Mouse (Mus musculus) MN1 (cell line): Measurements from ENCODE around the gene Trappc2.

Experiments
- DNase-seq: peaks from one replicate; pipeline ENCODE4 v3.0.0-alpha.2; 2016; ENCODE audit warnings: low spot score

The Trappc2 gene

GRCm38 (mm10) chrX:166440036-166440615 lies at the start of gene Trappc2:
Gene Trappc2, plus strand, starts transcription at chrX:166440574.
- peak; percentile 47 for DNase-seq

GRCm38 (mm10) chrX:166393753-166394152 lies 46.6 kb upstream of the Trappc2 start:
- DNase-seq = no peak

- DNase-seq = no peak
These were observed 32.5 kb upstream of the Trappc2 start for GRCm38 (mm10) chrX:166407865-166408264.

- peak; percentile 20 for DNase-seq
These were observed 24.2 kb upstream of the Trappc2 start for GRCm38 (mm10) chrX:166416196-166416595.

GRCm38 (mm10) chrX:166434812-166435211 lies 5.6 kb upstream of the Trappc2 start:
- no peak for DNase-seq

- DNase-seq = peak; percentile 94
These were observed 266 bp downstream of the Trappc2 start, which contains the start of gene Ofd1 for GRCm38 (mm10) chrX:166440616-166441063. Gene Ofd1, minus strand, starts transcription at chrX:166440704.

- no peak for DNase-seq
These were observed 4.2 kb downstream of the Trappc2 start for GRCm38 (mm10) chrX:166444552-166444951.

GRCm38 (mm10) chrX:166453532-166453931 lies 13.2 kb downstream of the Trappc2 start:
- no peak for DNase-seq

GRCm38 (mm10) chrX:166454331-166454730 lies 14.0 kb downstream of the Trappc2 start:
- no peak for DNase-seq

GRCm38 (mm10) chrX:166455525-166455924 lies 15.2 kb downstream of the Trappc2 start:
- DNase-seq = no peak

GRCm38 (mm10) chrX:166468321-166468720 lies 27.9 kb downstream of the Trappc2 start:
- no peak for DNase-seq

- no peak for DNase-seq
These were observed 32.2 kb downstream of the Trappc2 start for GRCm38 (mm10) chrX:166472612-166473011.

- no peak for DNase-seq
These were observed 37.0 kb downstream of the Trappc2 start for GRCm38 (mm10) chrX:166477393-166477792.

GRCm38 (mm10) chrX:166478631-166479364 lies 38.4 kb downstream of the Trappc2 start:
- DNase-seq = peak; percentile 11

- DNase-seq = peak; percentile 90
These were observed 39.1 kb downstream of the Trappc2 start, which contains the start of gene Rab9 for GRCm38 (mm10) chrX:166479365-166479983. Gene Rab9, minus strand, starts transcription at chrX:166479867.

GRCm38 (mm10) chrX:166495052-166495451 lies 54.7 kb downstream of the Trappc2 start:
- no peak for DNase-seq

- no peak for DNase-seq
These were observed 57.4 kb downstream of the Trappc2 start for GRCm38 (mm10) chrX:166497771-166498170.

- DNase-seq = no peak
These were observed 59.3 kb downstream of the Trappc2 start for GRCm38 (mm10) chrX:166499496-166500190.
